Mouse (Mus musculus) MEL (cell line): ENCODE measurements around the gene Exog.

Experiments used
- CTCF ChIP-seq, 3 experiments: IDR thresholded peaks in 2 of 3; conservative IDR thresholded peaks in 1 of 3; 2 replicates each; pipeline ENCODE4 v1.5.1; 2011 to 2012; ENCODE audit warnings: low read length in 3 of 3, low read depth in 2 of 3, mild to moderate bottlenecking in 2 of 3, improper control_type of control experiment in 1 of 3, inconsistent platforms in 1 of 3, mixed read lengths in 1 of 3, moderate library complexity in 1 of 3; ENCODE audit not compliant: control insufficient read depth in 1 of 3, insufficient read depth in 1 of 3, poor library complexity in 1 of 3, severe bottlenecking in 1 of 3
- POLR2A ChIP-seq, 2 experiments: IDR thresholded peaks; 2 replicates each; pipeline ENCODE4 v1.6.1; 2011 to 2012; ENCODE audit warnings: low read length in 2 of 2, mild to moderate bottlenecking in 2 of 2, control low read depth in 1 of 2, improper control_type of control experiment in 1 of 2, low read depth in 1 of 2, moderate library complexity in 1 of 2; ENCODE audit not compliant: control insufficient read depth in 1 of 2, insufficient read depth in 1 of 2, poor library complexity in 1 of 2

- TF ChIP-seq POLR2A (IDR thresholded peaks at IDR 0.05; ENCODE audit: control insufficient read depth in 1 of 2, insufficient read depth in 1 of 2, low read depth in 1 of 2, low read length in 2 of 2, poor library complexity in 1 of 2): no peak
- no peak for TF ChIP-seq CTCF (IDR thresholded peaks at IDR 0.05 in 2 of 3, conservative IDR thresholded peaks at IDR 0.05 in 1 of 3; ENCODE audit: control insufficient read depth in 1 of 3, insufficient read depth in 1 of 3, low read depth in 2 of 3, low read length in 3 of 3, poor library complexity in 1 of 3, severe bottlenecking in 1 of 3)
These were observed 40.1 kb downstream of the Exog start for GRCm38 (mm10) chr9:119484868-119485267.
